Mouse (Mus musculus) thymus, adult 2 months (tissue): ENCODE results near the gene Il5ra.

Experiments
- CTCF ChIP-seq: fragments of 200-500 bp; IDR thresholded peaks from 2 replicates; pipeline ENCODE4 v1.5.1; 2012; ENCODE audit warnings: mild to moderate bottlenecking, control low read depth, low read length, moderate library complexity, borderline replicate concordance; ENCODE audit not compliant: control insufficient read depth, poor library complexity, insufficient read depth; ENCODE audit errors: extremely low read depth
- POLR2A ChIP-seq: fragments of 200-500 bp; IDR thresholded peaks from 2 replicates; pipeline ENCODE4 v1.6.1; 2012; ENCODE audit warnings: mild to moderate bottlenecking, low read length, control low read depth, moderate library complexity; ENCODE audit not compliant: control insufficient read depth, poor library complexity, insufficient read depth; ENCODE audit errors: extremely low read depth

- no peak for TF ChIP-seq CTCF
- no peak for TF ChIP-seq POLR2A
Observed at GRCm38 (mm10) chr6:106748887-106749388, at the start of gene Il5ra.
